Mouse (Mus musculus) forebrain, embryonic 15.5 days (tissue): ENCODE data around the gene Magohb. TPM values are rescaled to one million over a fixed set of nuclear protein-coding genes. Genes with fewer than 3 reads are reported as not detected.

ENCODE experiments used
- ATAC-seq: fragments of 200-750 bp; cut with Nextera tagmentation; replicated peaks from 2 replicates; pipeline ENCODE4 v1.8.0; 2017; ENCODE audit warnings: mild to moderate bottlenecking, moderate TSS enrichment, moderate library complexity
- H3K27ac ChIP-seq: fragments of 300-500 bp; sonication (generic); replicated peaks from 2 replicates; pipeline ENCODE4 v1.5.1; 2015; ENCODE audit warnings: mild to moderate bottlenecking, inconsistent platforms
- H3K27me3 ChIP-seq: fragments of 300-500 bp; sonication (generic); 2 replicates; pipeline ENCODE4 v1.6.1; 2015; ENCODE audit warnings: inconsistent platforms
- H3K36me3 ChIP-seq: fragments of 300-500 bp; sonication (generic); 2 replicates; pipeline ENCODE4 v1.6.1; 2015; ENCODE audit warnings: mild to moderate bottlenecking, inconsistent platforms
- H3K4me1 ChIP-seq: fragments of 300-500 bp; sonication (generic); 2 replicates; pipeline ENCODE4 v1.6.1; 2015; ENCODE audit warnings: inconsistent platforms
- H3K4me2 ChIP-seq: fragments of 300-500 bp; sonication (generic); replicated peaks from 2 replicates; pipeline ENCODE4 v1.6.1; 2015; ENCODE audit warnings: mild to moderate bottlenecking, inconsistent platforms
- H3K4me3 ChIP-seq: fragments of 300-500 bp; sonication (generic); 2 replicates; pipeline ENCODE4 v1.5.1; 2015; ENCODE audit warnings: mild to moderate bottlenecking, inconsistent platforms
- H3K9ac ChIP-seq: fragments of 300-500 bp; sonication (generic); replicated peaks from 2 replicates; pipeline ENCODE4 v1.6.1; 2015; ENCODE audit warnings: mild to moderate bottlenecking, inconsistent platforms
- H3K9me3 ChIP-seq: fragments of 300-500 bp; sonication (generic); 2 replicates; pipeline ENCODE4 v1.6.1; 2016; ENCODE audit warnings: inconsistent platforms
- WGBS: fragments of 180-500 bp; shearing (Covaris S2); methylation state at CpG from one replicate; pipeline ENCODE4 v1.1.7; 2015; ENCODE audit warnings: mixed read lengths; 5-methylcytosine and 5-hydroxymethylcytosine counted together
- polyA plus RNA-seq: library from polyadenylated mRNA; unstranded; fragments of >200 nt; fragmentation: Nextera tagmentation; extraction: Ambion mirVana; gene quantifications from 2 replicates; pipeline ENCODE4 v1.2.1, GENCODE M21; 2015

Gene Magohb
- 47.6 and 55.0 TPM in 2 replicates for polyA plus RNA-seq

DNA sequence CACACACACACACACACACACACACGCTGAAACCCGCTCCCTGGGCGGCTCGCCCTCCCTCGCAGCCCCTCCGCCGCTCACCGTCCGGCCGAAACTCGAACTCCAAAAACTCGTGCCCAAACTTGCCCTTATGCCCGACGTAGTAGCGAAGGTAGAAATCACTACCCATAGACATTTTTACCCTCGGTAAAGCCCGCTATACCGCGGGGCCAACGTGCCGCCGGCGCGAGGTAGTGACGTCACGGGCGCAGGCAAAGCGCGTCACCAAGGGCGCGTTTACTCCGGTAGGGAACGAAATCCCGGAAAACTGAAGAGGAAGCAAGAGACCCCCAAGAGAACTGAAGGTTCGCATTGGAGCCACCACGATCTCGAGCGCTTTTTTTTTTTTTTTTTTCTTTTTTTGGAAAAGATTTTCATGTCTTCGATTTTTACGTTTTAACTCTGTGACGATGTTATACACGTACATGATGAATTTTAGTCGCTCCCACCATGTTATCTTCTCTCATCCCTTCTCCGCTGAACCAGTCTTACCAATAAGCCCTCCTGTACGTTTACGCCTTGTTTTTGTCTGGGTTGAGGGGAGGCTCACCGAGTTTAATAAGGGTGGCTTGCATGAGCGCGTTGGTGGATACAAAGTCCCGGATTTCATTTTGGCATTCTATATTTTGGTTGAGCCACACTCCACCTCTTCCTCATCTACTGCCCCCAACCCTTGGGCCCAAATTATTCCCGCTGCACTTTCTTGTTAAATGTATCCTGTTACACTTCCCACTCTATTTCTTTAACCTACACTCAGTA, at the start of gene Magohb:
TSS of gene Magohb (minus strand) at position 254 of the 798 bp plus-strand sequence.
- Histone ChIP-seq H3K4me2 (peak within 1 kb of the TSS; percentile 51), H3K9ac (peak within 1 kb of the TSS; percentile 44), H3K27ac (peak within 1 kb of the TSS; percentile 81), H3K27me3 (no peaks in the 10 kb centered on the region), H3K9me3 (no peaks in the 10 kb centered on the region), H3K4me3 (peak within 1 kb of the TSS; percentile 52), H3K36me3 (no peaks in the 10 kb centered on the region), H3K4me1 (peaks cover 15% of the 10 kb centered on the region)
- ATAC-seq, result peak; percentile 91
- 1% methylated on average over 49 of the region's 51 CpGs for WGBS

DNA sequence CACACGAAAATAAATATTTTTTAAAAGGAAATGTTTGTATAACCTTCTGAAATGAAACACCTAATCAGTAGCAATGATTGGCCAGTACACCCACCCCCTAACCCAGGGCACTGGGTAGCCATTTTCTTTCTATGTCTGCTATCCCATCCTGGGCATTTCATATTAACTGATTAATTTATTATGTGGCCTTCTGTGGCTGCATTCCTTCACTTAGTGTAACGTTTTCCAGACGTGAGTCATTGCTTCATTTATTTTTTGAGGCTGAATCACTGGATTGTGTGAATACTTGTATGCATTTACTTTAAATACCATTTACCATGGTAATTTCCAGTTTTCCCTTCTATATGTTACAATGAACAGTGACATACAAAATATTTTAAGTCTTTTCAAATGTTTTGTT, 47.0 kb upstream of the Magohb start:
- 80% methylated on average over 3 of the region's 3 CpGs for WGBS
- Histone ChIP-seq H3K4me1 (no peaks in the 10 kb centered on the region), H3K27me3 (no peaks in the 10 kb centered on the region), H3K27ac (no peak overlapping the region), H3K4me2 (no peak overlapping the region), H3K9me3 (no peaks in the 10 kb centered on the region), H3K4me3 (no peak overlapping the region), H3K36me3 (no peaks in the 10 kb centered on the region), H3K9ac (no peak overlapping the region)
- no peak for ATAC-seq

DNA sequence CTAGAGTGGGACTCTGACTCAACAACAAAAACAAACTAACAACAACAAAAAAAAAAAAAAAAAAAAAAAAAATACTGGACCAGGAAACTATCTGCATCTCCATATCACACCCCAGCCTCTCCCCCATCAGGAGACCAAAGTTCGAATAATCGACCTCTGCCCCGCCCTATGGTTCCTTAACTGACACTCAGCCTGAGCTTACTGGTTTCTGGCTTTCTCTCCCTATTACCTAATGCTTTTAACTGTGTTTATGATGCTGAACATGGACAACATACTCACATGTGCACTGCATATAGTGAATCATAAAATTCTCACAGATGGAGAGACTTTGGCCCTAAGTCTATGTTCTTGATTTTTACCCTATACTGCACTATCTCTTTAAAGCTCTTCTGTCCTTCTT, 46.3 kb upstream of the Magohb start:
- no peaks in the 10 kb centered on the region for H3K36me3 ChIP-seq
- H3K9ac ChIP-seq, result no peak overlapping the region
- no peak overlapping the region for H3K27ac ChIP-seq
- WGBS, result 84% methylated on average over 3 of the region's 3 CpGs
- H3K27me3 ChIP-seq, result no peaks in the 10 kb centered on the region
- no peaks in the 10 kb centered on the region for H3K4me1 ChIP-seq
- ATAC-seq, result no peak
- no peak overlapping the region for H3K4me3 ChIP-seq
- no peak overlapping the region for H3K4me2 ChIP-seq
- H3K9me3 ChIP-seq, result no peaks in the 10 kb centered on the region

DNA sequence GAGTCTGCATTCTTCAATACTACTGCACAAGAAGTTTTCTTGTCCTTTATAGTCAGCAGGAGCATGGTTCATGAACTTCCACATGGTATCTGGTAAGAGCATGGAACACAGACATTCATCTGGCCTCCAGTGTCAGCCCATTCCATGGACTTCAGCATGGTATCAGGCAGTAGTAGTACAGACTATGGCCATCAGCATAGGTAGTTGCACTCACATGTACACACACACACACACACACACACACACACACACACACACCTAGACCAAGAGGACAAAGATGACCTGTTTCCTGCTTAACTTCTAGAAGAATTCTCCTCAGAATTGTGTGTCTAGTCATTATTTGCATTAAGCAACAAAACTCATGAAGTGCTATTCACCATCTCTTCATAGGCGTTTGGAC, 45.7 kb upstream of the Magohb start:
- no peak for ATAC-seq
- Histone ChIP-seq H3K4me1 (no peaks in the 10 kb centered on the region), H3K36me3 (no peaks in the 10 kb centered on the region), H3K27ac (no peak overlapping the region), H3K9me3 (no peaks in the 10 kb centered on the region), H3K4me2 (no peak overlapping the region), H3K4me3 (no peak overlapping the region), H3K27me3 (no peaks in the 10 kb centered on the region), H3K9ac (no peak overlapping the region)
- WGBS, result 77% methylated on average over 1 of the region's 1 CpGs

DNA sequence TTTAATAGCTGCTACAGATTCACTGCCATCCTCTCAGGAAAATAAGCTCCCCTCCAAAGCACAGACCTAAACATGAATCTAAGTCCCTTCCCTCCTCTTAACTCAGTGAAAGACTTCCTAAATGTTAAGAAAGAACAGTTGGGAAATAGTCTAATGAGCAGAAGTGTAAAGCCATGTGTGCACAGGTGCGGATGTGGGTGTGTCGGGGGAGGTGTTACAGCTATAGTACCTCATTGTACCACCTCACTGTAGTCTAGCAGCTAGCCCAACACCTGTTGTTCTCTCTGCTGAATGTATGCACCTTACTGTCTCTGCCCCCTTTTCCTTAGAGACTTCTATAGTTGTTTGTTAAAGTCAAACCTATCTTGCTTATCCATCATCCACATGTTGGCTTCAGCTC, 34.0 kb upstream of the Magohb start:
- 98% methylated on average over 2 of the region's 2 CpGs for WGBS
- no peak overlapping the region for H3K27ac ChIP-seq
- no peak overlapping the region for H3K9ac ChIP-seq
- H3K9me3 ChIP-seq, result no peaks in the 10 kb centered on the region
- no peaks in the 10 kb centered on the region for H3K27me3 ChIP-seq
- no peaks in the 10 kb centered on the region for H3K4me1 ChIP-seq
- ATAC-seq, result no peak
- H3K4me2 ChIP-seq, result no peak overlapping the region
- H3K36me3 ChIP-seq, result no peaks in the 10 kb centered on the region
- no peak overlapping the region for H3K4me3 ChIP-seq

DNA sequence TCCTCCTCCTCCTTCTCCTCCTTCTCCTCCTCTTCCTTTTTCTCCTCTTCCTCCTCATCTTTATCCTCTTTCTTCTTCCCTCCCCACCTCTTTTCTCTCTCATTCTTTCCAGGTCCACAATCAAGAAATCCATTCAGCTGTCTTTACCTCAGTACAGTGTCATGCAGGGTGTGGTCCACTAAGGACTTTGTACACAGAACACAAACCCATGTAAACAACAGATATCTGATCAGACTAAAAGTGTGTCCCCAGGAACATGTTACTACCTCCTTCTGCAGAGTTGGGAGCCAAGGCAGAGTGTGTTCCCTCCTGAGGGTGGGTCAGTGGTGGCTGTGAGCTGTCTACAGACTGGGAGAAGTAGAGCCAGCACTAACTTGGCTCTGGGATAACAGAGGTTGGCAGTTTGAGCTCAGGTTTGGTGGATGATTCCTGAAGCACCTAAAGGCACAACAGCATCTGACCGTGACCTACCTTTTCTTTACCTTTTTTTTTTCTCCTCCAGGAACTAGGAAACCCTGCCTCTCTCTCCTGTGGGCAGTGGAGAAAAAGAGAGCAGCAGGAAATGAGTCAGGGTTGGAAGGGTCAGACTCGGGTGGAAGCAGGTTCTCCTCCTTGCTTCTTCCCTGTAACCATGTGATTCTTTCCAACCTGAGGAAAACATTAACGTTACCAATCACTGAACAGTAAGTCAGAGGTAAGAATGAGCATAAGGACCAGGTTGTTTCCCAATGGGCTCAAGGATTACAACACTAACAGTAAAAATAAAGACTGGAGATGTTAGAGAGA, 29.0 kb upstream of the Magohb start:
- 74% methylated on average over 3 of the region's 3 CpGs for WGBS
- H3K4me3 ChIP-seq, result no peak overlapping the region
- ATAC-seq, result no peak
- H3K9ac ChIP-seq, result no peak overlapping the region
- no peaks in the 10 kb centered on the region for H3K4me1 ChIP-seq
- H3K36me3 ChIP-seq, result no peaks in the 10 kb centered on the region
- no peaks in the 10 kb centered on the region for H3K27me3 ChIP-seq
- H3K9me3 ChIP-seq, result no peaks in the 10 kb centered on the region
- H3K27ac ChIP-seq, result no peak overlapping the region
- H3K4me2 ChIP-seq, result no peak overlapping the region

DNA sequence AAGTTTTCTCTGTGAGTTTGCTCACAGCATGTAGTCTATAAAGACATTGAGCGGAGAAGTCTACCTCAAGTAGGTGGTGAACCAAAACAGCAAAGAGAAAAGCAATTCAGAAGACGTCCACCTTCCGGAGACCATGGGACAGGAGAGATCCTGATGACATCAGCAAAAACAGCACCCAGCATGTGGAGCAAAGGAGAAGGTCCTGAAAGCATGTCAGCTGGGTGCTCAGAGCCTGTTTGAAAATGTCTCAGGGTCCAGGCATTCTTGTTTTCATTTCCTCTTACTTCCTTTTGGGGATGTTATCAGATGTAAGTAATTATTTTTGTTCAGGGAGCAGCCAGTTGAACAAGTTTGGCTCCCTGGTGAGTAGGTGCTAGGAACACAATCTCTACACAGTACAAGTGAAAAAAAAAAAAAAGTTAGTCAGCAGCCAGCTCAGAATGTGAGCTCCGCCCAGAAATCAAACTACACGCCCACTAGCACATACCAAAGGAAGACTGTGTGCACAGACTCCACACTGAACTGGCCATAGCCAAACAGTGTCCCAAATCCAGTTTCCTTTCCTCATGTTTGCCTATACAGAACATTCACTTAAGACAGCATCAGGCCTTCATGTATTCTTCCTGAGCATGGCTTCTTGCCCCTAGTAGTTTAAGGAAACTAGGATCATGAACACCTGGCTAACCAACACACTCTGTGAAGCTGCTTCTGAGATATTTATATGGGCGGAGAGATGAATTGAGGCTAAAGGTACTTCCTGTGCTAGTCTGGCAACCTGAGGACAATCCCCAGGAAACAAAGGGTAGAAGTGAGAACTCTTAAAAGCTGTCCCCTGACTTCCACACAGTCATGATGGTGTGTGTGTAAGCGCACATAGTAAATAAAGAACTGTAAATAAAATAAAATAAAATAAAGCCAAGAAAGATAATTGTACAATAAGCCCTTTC, 23.4 kb upstream of the Magohb start:
- H3K4me3 ChIP-seq, result no peak overlapping the region
- no peak overlapping the region for H3K27ac ChIP-seq
- no peak overlapping the region for H3K4me2 ChIP-seq
- 87% methylated on average over 7 of the region's 7 CpGs for WGBS
- H3K36me3 ChIP-seq, result no peaks in the 10 kb centered on the region
- no peaks in the 10 kb centered on the region for H3K4me1 ChIP-seq
- no peaks in the 10 kb centered on the region; the same call in 1 of the 2 replicates for H3K9me3 ChIP-seq
- H3K9ac ChIP-seq, result no peak overlapping the region
- ATAC-seq, result no peak
- H3K27me3 ChIP-seq, result no peaks in the 10 kb centered on the region

DNA sequence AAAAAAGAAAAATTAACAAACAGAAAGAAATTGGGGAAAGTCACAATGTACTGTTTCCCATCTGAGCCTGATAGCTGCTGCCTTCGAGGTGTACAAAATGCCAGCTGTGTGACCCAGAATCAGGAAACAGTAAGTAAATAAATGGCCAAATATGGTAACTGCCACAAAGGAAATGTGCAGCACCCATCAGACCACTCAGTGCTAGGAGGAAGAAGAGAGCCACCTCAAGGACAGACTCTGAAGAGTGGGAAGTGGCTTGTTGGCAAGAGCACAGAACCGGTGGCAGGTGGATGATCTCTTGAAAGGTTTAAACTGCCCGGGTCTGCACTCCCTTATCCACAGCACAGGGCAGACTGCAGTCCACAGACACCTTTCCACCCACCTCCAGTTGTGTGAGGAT, 15.0 kb upstream of the Magohb start:
- no peak overlapping the region for H3K4me2 ChIP-seq
- no peak for ATAC-seq
- WGBS, result 69% methylated on average over 3 of the region's 3 CpGs

DNA sequence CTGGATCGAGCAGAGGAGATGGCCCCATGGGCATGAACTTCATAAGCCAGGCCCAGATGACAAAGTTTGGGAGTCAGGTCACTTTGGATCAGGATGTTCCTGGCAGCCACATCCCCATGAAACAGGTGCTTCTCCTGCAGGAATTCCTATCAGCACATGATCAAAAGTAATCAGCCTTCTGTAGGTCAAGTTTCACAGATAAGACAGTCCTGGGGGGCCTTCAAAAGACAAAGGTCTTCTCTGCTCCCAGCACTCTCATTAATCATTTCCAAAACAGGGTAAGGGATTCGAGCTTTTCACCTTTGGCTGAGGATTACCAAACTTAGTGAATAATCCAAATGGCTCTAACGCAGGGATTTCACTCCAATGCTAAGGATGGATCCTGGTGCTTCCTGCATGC, 11.7 kb upstream of the Magohb start:
- H3K27ac ChIP-seq, result no peak overlapping the region
- H3K27me3 ChIP-seq, result no peaks in the 10 kb centered on the region
- no peak overlapping the region for H3K4me2 ChIP-seq
- no peak for ATAC-seq
- WGBS, result 60% methylated on average over 3 of the region's 3 CpGs
- H3K9ac ChIP-seq, result no peak overlapping the region
- H3K36me3 ChIP-seq, result no peaks in the 10 kb centered on the region
- no peaks in the 10 kb centered on the region for H3K4me1 ChIP-seq
- no peaks in the 10 kb centered on the region for H3K9me3 ChIP-seq
- no peak overlapping the region for H3K4me3 ChIP-seq

More for the DNA sequence above, 15.0 kb upstream of the Magohb start:
- Histone ChIP-seq H3K36me3 (no peaks in the 10 kb centered on the region), H3K9ac (no peak overlapping the region), H3K27ac (no peak overlapping the region), H3K9me3 (no peaks in the 10 kb centered on the region), H3K27me3 (no peaks in the 10 kb centered on the region), H3K4me3 (no peak overlapping the region), H3K4me1 (no peaks in the 10 kb centered on the region)

DNA sequence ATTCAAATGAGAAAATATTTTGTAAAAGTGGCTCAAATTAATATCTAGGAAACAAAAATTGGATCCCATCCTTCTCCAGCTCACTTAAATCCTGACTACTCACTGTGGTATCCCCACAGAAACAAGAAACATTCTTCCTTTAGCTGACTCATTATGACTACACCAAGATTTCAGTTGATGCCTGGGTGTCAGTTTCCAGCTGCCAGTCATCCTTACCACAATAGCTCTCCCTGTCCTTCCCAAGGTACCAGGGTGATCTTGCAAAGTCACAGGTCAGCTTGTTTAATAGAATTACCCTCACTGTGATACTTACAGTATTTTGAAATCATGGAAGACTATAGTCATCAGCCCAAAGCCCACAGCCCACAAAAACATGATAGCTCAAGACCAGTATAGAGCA, 5.5 kb upstream of the Magohb start:
- H3K36me3 ChIP-seq, result no peaks in the 10 kb centered on the region
- no peak overlapping the region for H3K9ac ChIP-seq
- no peak for ATAC-seq
- no peak overlapping the region for H3K4me2 ChIP-seq
- no peak overlapping the region for H3K4me3 ChIP-seq
- H3K27me3 ChIP-seq, result no peaks in the 10 kb centered on the region
- no peaks in the 10 kb centered on the region for H3K9me3 ChIP-seq
- no peak overlapping the region for H3K27ac ChIP-seq
- H3K4me1 ChIP-seq, result 0 out of 2 replicates have a peak, but pooled peaks cover under 1% of the 10 kb centered on the region

DNA sequence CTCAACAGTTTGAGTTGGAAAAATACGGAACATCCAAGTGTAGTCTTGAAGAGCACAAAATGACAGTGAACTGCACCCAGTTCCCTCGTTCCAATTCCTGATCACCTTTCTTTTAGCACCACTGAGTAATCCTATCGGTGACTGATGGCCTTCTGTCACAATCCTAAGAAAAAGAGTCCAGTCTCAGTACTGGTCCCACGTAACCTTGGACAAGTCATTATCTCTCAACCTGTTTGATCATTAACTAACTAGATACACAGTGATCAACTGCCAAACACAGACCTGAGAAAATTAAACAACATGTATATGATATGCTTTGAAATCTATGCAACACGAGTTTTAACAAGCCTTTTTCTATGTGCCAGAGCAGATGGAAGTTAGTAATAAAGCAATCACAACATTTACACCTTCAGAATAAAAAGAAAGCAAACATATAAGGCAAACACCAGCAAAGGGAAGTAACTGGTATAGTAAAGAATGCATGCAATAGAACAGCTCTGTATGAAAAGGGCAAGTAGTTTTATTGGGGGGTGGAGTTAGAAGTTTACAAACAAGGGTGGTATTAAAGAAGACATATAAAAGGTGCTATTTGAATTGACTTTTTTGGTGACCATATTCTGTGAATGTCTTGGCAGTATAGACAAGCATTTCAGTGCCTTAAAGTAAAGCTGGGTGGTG, 1.5 kb upstream of the Magohb start:
- Histone ChIP-seq H3K4me1 (peaks cover 15% of the 10 kb centered on the region), H3K4me3 (no peak overlapping the region), H3K9ac (no peak overlapping the region), H3K9me3 (no peaks in the 10 kb centered on the region), H3K27ac (no peak overlapping the region), H3K4me2 (no peak overlapping the region), H3K27me3 (no peaks in the 10 kb centered on the region), H3K36me3 (no peaks in the 10 kb centered on the region)
- WGBS, result 85% methylated on average over 5 of the region's 5 CpGs
- ATAC-seq, result no peak
